Mouse (Mus musculus) thymus, adult 2 months (tissue): ENCODE results near the gene Slc16a8. TPM values are rescaled to one million over a fixed set of nuclear protein-coding genes. Genes with fewer than 3 reads are reported as not detected.

ENCODE experiments used
- DNase-seq: peaks from one replicate; pipeline ENCODE4 v3.0.0; 2021
- H3K27ac ChIP-seq: fragments of 200-500 bp; 2 replicates; pipeline ENCODE4 v1.5.1; 2012; ENCODE audit warnings: low read length, control low read depth; ENCODE audit not compliant: control insufficient read depth, insufficient read depth
- H3K27me3 ChIP-seq: fragments of 200-500 bp; 2 replicates; pipeline ENCODE4 v1.6.1; 2012; ENCODE audit warnings: mild to moderate bottlenecking, low read length, moderate library complexity, mixed read lengths; ENCODE audit not compliant: control insufficient read depth, insufficient read depth
- H3K36me3 ChIP-seq: fragments of 200-500 bp; 2 replicates; pipeline ENCODE4 v1.6.1; 2012; ENCODE audit warnings: mild to moderate bottlenecking, low read length, moderate library complexity; ENCODE audit not compliant: control insufficient read depth, insufficient read depth
- H3K4me1 ChIP-seq: fragments of 200-500 bp; replicated peaks from 2 replicates; pipeline ENCODE4 v1.6.1; 2012; ENCODE audit warnings: low read length; ENCODE audit not compliant: control insufficient read depth, insufficient read depth
- H3K4me3 ChIP-seq: fragments of 200-500 bp; 2 replicates; pipeline ENCODE4 v1.5.1; 2012; ENCODE audit warnings: mild to moderate bottlenecking, low read length, control low read depth, moderate library complexity; ENCODE audit not compliant: control insufficient read depth, insufficient read depth
- CTCF ChIP-seq: fragments of 200-500 bp; IDR thresholded peaks from 2 replicates; pipeline ENCODE4 v1.5.1; 2012; ENCODE audit warnings: mild to moderate bottlenecking, control low read depth, low read length, moderate library complexity, borderline replicate concordance; ENCODE audit not compliant: control insufficient read depth, poor library complexity, insufficient read depth; ENCODE audit errors: extremely low read depth
- POLR2A ChIP-seq: fragments of 200-500 bp; IDR thresholded peaks from 2 replicates; pipeline ENCODE4 v1.6.1; 2012; ENCODE audit warnings: mild to moderate bottlenecking, low read length, control low read depth, moderate library complexity; ENCODE audit not compliant: control insufficient read depth, poor library complexity, insufficient read depth; ENCODE audit errors: extremely low read depth
- WGBS: fragments of 180-500 bp; shearing (Covaris S2); methylation state at CpG from one replicate; pipeline ENCODE4 v1.1.7; 2018; 5-methylcytosine and 5-hydroxymethylcytosine counted together
- polyA plus RNA-seq: library from polyadenylated mRNA; depleted of rRNA; stranded (reverse); fragments of >200 nt; gene quantifications from 2 replicates; pipeline ENCODE4 v1.2.3, GENCODE M21; 2012; rRNA removed

Gene Slc16a8
- polyA plus RNA-seq, 1 experiment, result 0.15 TPM

GRCm38 (mm10) chr15:79201491-79202150 lies 52.9 kb downstream of the Slc16a8 start:
- H3K27me3 ChIP-seq, result no peaks in the 10 kb centered on the region
- H3K36me3 ChIP-seq, result no peaks in the 10 kb centered on the region
- 36% methylated on average over 13 of the region's 13 CpGs for WGBS
- TF ChIP-seq POLR2A, result no peak
- TF ChIP-seq CTCF, result no peak
- no peak for DNase-seq
- no peak overlapping the region for H3K27ac ChIP-seq
- no peaks in the 10 kb centered on the region for H3K4me1 ChIP-seq
- H3K4me3 ChIP-seq, result no peak overlapping the region

Other genes with a start within 250 kb of the Slc16a8 start
- gene H1f0, start 226.3 kb downstream of the Slc16a8 start, polyA plus RNA-seq, result 35.7 and 52.0 TPM in 2 replicates
- gene Galr3, start 212.9 kb downstream of the Slc16a8 start, polyA plus RNA-seq, result 0.71 and 1.6 TPM in 2 replicates
- gene Ankrd54, start 191.9 kb downstream of the Slc16a8 start, polyA plus RNA-seq, result 171 and 181 TPM in 2 replicates
- 205 and 212 TPM in 2 replicates for gene Eif3l, start 179.6 kb downstream of the Slc16a8 start, polyA plus RNA-seq
- gene Micall1, start 145.9 kb downstream of the Slc16a8 start, polyA plus RNA-seq, result 46.1 and 47.3 TPM in 2 replicates
- gene Polr2f, start 113.8 kb downstream of the Slc16a8 start, polyA plus RNA-seq, result 37.3 and 38.0 TPM in 2 replicates
- gene 1700088E04Rik, start 113.5 kb downstream of the Slc16a8 start, polyA plus RNA-seq, result 1.3 and 1.8 TPM in 2 replicates
- 0.87 and 0.88 TPM in 2 replicates for gene Sox10, start 89.5 kb downstream of the Slc16a8 start, polyA plus RNA-seq
- 27.1 and 27.7 TPM in 2 replicates for gene Pick1, start 25.6 kb downstream of the Slc16a8 start, polyA plus RNA-seq
- 0.11 and 0.24 TPM in 2 replicates for gene Gm49486, start 25.4 kb downstream of the Slc16a8 start, polyA plus RNA-seq
- gene Baiap2l2, start 30.8 kb upstream of the Slc16a8 start, polyA plus RNA-seq, result 0.68 and 2.9 TPM in 2 replicates
- gene Pla2g6, start 73.6 kb upstream of the Slc16a8 start, polyA plus RNA-seq, result 65.2 and 71.4 TPM in 2 replicates
- 7.4 and 8.1 TPM in 2 replicates for gene Maff, start 91.9 kb upstream of the Slc16a8 start, polyA plus RNA-seq
- gene Tmem184b, start 148.8 kb upstream of the Slc16a8 start, polyA plus RNA-seq, result 225 and 303 TPM in 2 replicates
- 155 and 173 TPM in 2 replicates for gene Csnk1e, start 200.8 kb upstream of the Slc16a8 start, polyA plus RNA-seq